Mouse (Mus musculus) cortical plate, adult 2 months (tissue): ENCODE measurements around the gene Scrn1. TPM values are rescaled to one million over a fixed set of nuclear protein-coding genes. Genes with fewer than 3 reads are reported as not detected.

Source experiments
- H3K27ac ChIP-seq: fragments of 200-500 bp; 2 replicates; pipeline ENCODE4 v1.5.1; 2012; ENCODE audit warnings: low read length, control low read depth, inconsistent platforms; ENCODE audit not compliant: insufficient read depth
- H3K4me1 ChIP-seq: fragments of 200-500 bp; 2 replicates; pipeline ENCODE4 v1.6.1; 2011; ENCODE audit warnings: low read length; ENCODE audit not compliant: control insufficient read depth, insufficient read depth
- H3K4me3 ChIP-seq: fragments of 200-500 bp; 2 replicates; pipeline ENCODE4 v1.5.1; 2011; ENCODE audit warnings: mild to moderate bottlenecking, low read length, control low read depth; ENCODE audit not compliant: insufficient read depth
- CTCF ChIP-seq: fragments of 200-500 bp; IDR thresholded peaks from 2 replicates; pipeline ENCODE4 v1.5.1; 2011; ENCODE audit warnings: mild to moderate bottlenecking, control low read depth, low read length; ENCODE audit not compliant: insufficient read depth; ENCODE audit errors: extremely low read depth
- POLR2A ChIP-seq: fragments of 200-500 bp; IDR thresholded peaks from 2 replicates; pipeline ENCODE4 v1.6.1; 2011; ENCODE audit warnings: mild to moderate bottlenecking, low read length, control low read depth; ENCODE audit not compliant: insufficient read depth; ENCODE audit errors: extremely low read depth
- polyA plus RNA-seq: library from polyadenylated mRNA; depleted of rRNA; stranded (reverse); fragments of >200 nt; gene quantifications from 2 replicates; pipeline ENCODE4 v1.2.3, GENCODE M21; 2012; rRNA removed

Scrn1 gene
- polyA plus RNA-seq, 1 experiment: 115 TPM

GRCm38 (mm10) chr6:54471866-54472265 lies 94.4 kb downstream of the Scrn1 start:
- H3K4me1 ChIP-seq: peaks cover 20% of the 10 kb centered on the region
- H3K4me3 ChIP-seq: no peak overlapping the region
- H3K27ac ChIP-seq: no peak overlapping the region
- TF ChIP-seq POLR2A: no peak
- no peak for TF ChIP-seq CTCF

GRCm38 (mm10) chr6:54467371-54467770 lies 98.9 kb downstream of the Scrn1 start:
- Histone ChIP-seq H3K4me3 (no peak overlapping the region), H3K27ac (no peak overlapping the region), H3K4me1 (peaks cover 13% of the 10 kb centered on the region)
- TF ChIP-seq POLR2A (no peak), CTCF (no peak)

- no peak for TF ChIP-seq CTCF
- TF ChIP-seq POLR2A: no peak
- Histone ChIP-seq H3K27ac (no peak overlapping the region), H3K4me1 (peaks cover 14% of the 10 kb centered on the region)
These were observed 101.4 kb downstream of the Scrn1 start for GRCm38 (mm10) chr6:54464926-54465325.

GRCm38 (mm10) chr6:54463701-54464458 lies 102.4 kb downstream of the Scrn1 start:
- Histone ChIP-seq H3K27ac (no peak overlapping the region), H3K4me3 (no peak overlapping the region), H3K4me1 (peaks cover 11% of the 10 kb centered on the region)
- no peak for TF ChIP-seq CTCF
- TF ChIP-seq POLR2A: no peak

More at GRCm38 (mm10) chr6:54464926-54465325, 101.4 kb downstream of the Scrn1 start:
- H3K4me3 ChIP-seq: no peak overlapping the region

- H3K27ac ChIP-seq: no peak overlapping the region
- H3K4me3 ChIP-seq: no peak overlapping the region
- peaks cover 8% of the 10 kb centered on the region for H3K4me1 ChIP-seq
- no peak for TF ChIP-seq POLR2A
- no peak for TF ChIP-seq CTCF
These were observed 103.5 kb downstream of the Scrn1 start for GRCm38 (mm10) chr6:54462766-54463165.

- H3K27ac ChIP-seq: no peak overlapping the region
- H3K4me1 ChIP-seq: peaks cover 3% of the 10 kb centered on the region; the same call in 1 of the 2 replicates
- TF ChIP-seq POLR2A: no peak
- H3K4me3 ChIP-seq: no peak overlapping the region
These were observed 105.2 kb downstream of the Scrn1 start for GRCm38 (mm10) chr6:54460915-54461671.

- H3K27ac ChIP-seq: no peak overlapping the region
- no peak for TF ChIP-seq CTCF
These were observed 105.9 kb downstream of the Scrn1 start for GRCm38 (mm10) chr6:54460172-54460914.

GRCm38 (mm10) chr6:54459661-54460060 lies 106.6 kb downstream of the Scrn1 start:
- Histone ChIP-seq H3K4me1 (peaks cover 3% of the 10 kb centered on the region; the same call in 1 of the 2 replicates), H3K4me3 (no peak overlapping the region), H3K27ac (no peak overlapping the region)
- TF ChIP-seq POLR2A (no peak), CTCF (no peak)

More at GRCm38 (mm10) chr6:54460172-54460914, 105.9 kb downstream of the Scrn1 start:
- Histone ChIP-seq H3K4me1 (peaks cover 3% of the 10 kb centered on the region; the same call in 1 of the 2 replicates), H3K4me3 (no peak overlapping the region)

Other genes with a start within 250 kb of the Scrn1 start
- 1.0 and 1.1 TPM in 2 replicates for gene Prr15, start 240.7 kb downstream of the Scrn1 start, polyA plus RNA-seq
- gene Wipf3, start 136.9 kb downstream of the Scrn1 start, polyA plus RNA-seq: 46.6 and 72.7 TPM in 2 replicates
- gene Plekha8, start 28.6 kb upstream of the Scrn1 start, polyA plus RNA-seq: 7.3 and 7.8 TPM in 2 replicates
- gene Fkbp14, start 30.8 kb upstream of the Scrn1 start, polyA plus RNA-seq: 11.3 and 11.4 TPM in 2 replicates
- 51.3 and 57.0 TPM in 2 replicates for gene Mturn, start 115.1 kb upstream of the Scrn1 start, polyA plus RNA-seq